Mouse (Mus musculus) monocyte, adult 5-6 weeks (primary cell): ENCODE results near the gene Ift43. TPM values are rescaled to one million over a fixed set of nuclear protein-coding genes. Genes with fewer than 3 reads are reported as not detected.

Experiments
- ATAC-seq: fragments of 153-309, 156-312 bp; replicated peaks from 2 replicates; pipeline ENCODE4 v1.8.0; 2017; ENCODE audit warnings: mild to moderate bottlenecking; ENCODE audit not compliant: low TSS enrichment, insufficient number of reproducible peaks, severe bottlenecking, poor library complexity, low FRiP score
- total RNA-seq: library from RNA; stranded (forward); fragments of 200-1000, 200-491, 200-594 nt; gene quantifications from 3 replicates; pipeline ENCODE4 v1.2.3, GENCODE M21; 2017

Ift43 gene
- total RNA-seq, 1 experiment from 2014 or later, result not detected

GRCm38 (mm10) chr12:86077322-86077721, 5.0 kb upstream of the Ift43 start:
- no peak for ATAC-seq

- ATAC-seq, result no peak
Observed at GRCm38 (mm10) chr12:86077736-86078135, 4.6 kb upstream of the Ift43 start.

GRCm38 (mm10) chr12:86078176-86078552, 4.2 kb upstream of the Ift43 start:
- ATAC-seq, result no peak

GRCm38 (mm10) chr12:86078553-86079201, 3.7 kb upstream of the Ift43 start, which contains the start of gene Tgfb3:
Tgfb3 (minus strand) TSS chr12:86079041.
- ATAC-seq, result no peak

GRCm38 (mm10) chr12:86079202-86079667, 3.1 kb upstream of the Ift43 start:
- peak; percentile 83 for ATAC-seq

GRCm38 (mm10) chr12:86085873-86086272, 3.5 kb downstream of the Ift43 start:
- no peak for ATAC-seq

GRCm38 (mm10) chr12:86086550-86086949, 4.2 kb downstream of the Ift43 start:
- ATAC-seq, result no peak

- no peak for ATAC-seq
Observed at GRCm38 (mm10) chr12:86088042-86088441, 5.7 kb downstream of the Ift43 start.

- no peak for ATAC-seq
Observed at GRCm38 (mm10) chr12:86090764-86091163, 8.4 kb downstream of the Ift43 start.

- no peak for ATAC-seq
Observed at GRCm38 (mm10) chr12:86091601-86092132, 9.3 kb downstream of the Ift43 start.

- no peak for ATAC-seq
Observed at GRCm38 (mm10) chr12:86094075-86094474, 11.7 kb downstream of the Ift43 start.

GRCm38 (mm10) chr12:86095806-86096205, 13.5 kb downstream of the Ift43 start:
- no peak for ATAC-seq

GRCm38 (mm10) chr12:86097781-86098180, 15.4 kb downstream of the Ift43 start:
- no peak for ATAC-seq

- no peak for ATAC-seq
Observed at GRCm38 (mm10) chr12:86100711-86101110, 18.4 kb downstream of the Ift43 start.

- no peak for ATAC-seq
Observed at GRCm38 (mm10) chr12:86102686-86103085, 20.3 kb downstream of the Ift43 start.

GRCm38 (mm10) chr12:86103391-86103790, 21.1 kb downstream of the Ift43 start:
- no peak for ATAC-seq

- no peak for ATAC-seq
Observed at GRCm38 (mm10) chr12:86103852-86104251, 21.5 kb downstream of the Ift43 start.

- ATAC-seq, result no peak
Observed at GRCm38 (mm10) chr12:86104297-86104696, 22.0 kb downstream of the Ift43 start.

GRCm38 (mm10) chr12:86105546-86105945, 23.2 kb downstream of the Ift43 start:
- ATAC-seq, result no peak

GRCm38 (mm10) chr12:86106086-86106485, 23.7 kb downstream of the Ift43 start:
- ATAC-seq, result no peak
